Mouse (Mus musculus) hindbrain, embryonic 11.5 days (tissue): ENCODE data around the gene Qrich2. TPM values are rescaled to one million over a fixed set of nuclear protein-coding genes. Genes with fewer than 3 reads are reported as not detected.
A peak's percentile ranks its signal among the peaks of the same experiment; 100 is the strongest.

Experiments
- ATAC-seq: fragments of 200-750 bp; cut with Nextera tagmentation; 2 replicates; pipeline ENCODE4 v1.8.0; 2017; ENCODE audit warnings: mild to moderate bottlenecking, moderate TSS enrichment, moderate library complexity; ENCODE audit not compliant: low FRiP score
- DNase-seq: peaks from one replicate; pipeline ENCODE4 v3.0.0-alpha.2; 2015; ENCODE audit warnings: low spot score
- H3K27ac ChIP-seq: fragments of 300-500 bp; sonication (generic); 2 replicates; pipeline ENCODE4 v1.5.1; 2014; ENCODE audit warnings: mild to moderate bottlenecking, low read depth, low read length
- H3K27me3 ChIP-seq: fragments of 300-500 bp; sonication (generic); 2 replicates; pipeline ENCODE4 v1.6.1; 2014; ENCODE audit warnings: mild to moderate bottlenecking, low read length, moderate library complexity, mixed read lengths; ENCODE audit not compliant: control insufficient read depth, insufficient read depth
- H3K36me3 ChIP-seq: fragments of 300-500 bp; sonication (generic); 2 replicates; pipeline ENCODE4 v1.6.1; 2014; ENCODE audit warnings: mild to moderate bottlenecking, low read length, moderate library complexity, mixed read lengths; ENCODE audit not compliant: control insufficient read depth, insufficient read depth
- H3K4me1 ChIP-seq: fragments of 300-500 bp; sonication (generic); replicated peaks from 2 replicates; pipeline ENCODE4 v1.6.1; 2014; ENCODE audit warnings: low read length, mixed read lengths; ENCODE audit not compliant: control insufficient read depth, insufficient read depth
- H3K4me2 ChIP-seq: fragments of 300-500 bp; sonication (generic); replicated peaks from 2 replicates; pipeline ENCODE4 v1.6.1; 2014; ENCODE audit warnings: mild to moderate bottlenecking, low read depth, low read length
- H3K4me3 ChIP-seq: fragments of 300-500 bp; sonication (generic); 2 replicates; pipeline ENCODE4 v1.5.1; 2014; ENCODE audit warnings: low read depth, low read length
- H3K9ac ChIP-seq: fragments of 300-500 bp; sonication (generic); 2 replicates; pipeline ENCODE4 v1.6.1; 2014; ENCODE audit warnings: low read depth, low read length
- H3K9me3 ChIP-seq: fragments of 300-500 bp; sonication (generic); 2 replicates; pipeline ENCODE4 v1.6.1; 2016; ENCODE audit warnings: low read length; ENCODE audit not compliant: control insufficient read depth
- WGBS: fragments of 180-500 bp; shearing (Covaris S2); extraction: QIAGEN DNeasy Blood & Tissue Kit; methylation state at CpG from one replicate; pipeline ENCODE4 v1.1.7; 2014; 5-methylcytosine and 5-hydroxymethylcytosine counted together
- polyA plus RNA-seq: library from polyadenylated mRNA; unstranded; fragments of >200 nt; fragmentation: Nextera tagmentation; extraction: Ambion mirVana; gene quantifications from 2 replicates; pipeline ENCODE4 v1.2.1, GENCODE M21; 2014

Gene Qrich2
- polyA plus RNA-seq, 1 experiment from 2014 or later, result 0.17 TPM

DNA sequence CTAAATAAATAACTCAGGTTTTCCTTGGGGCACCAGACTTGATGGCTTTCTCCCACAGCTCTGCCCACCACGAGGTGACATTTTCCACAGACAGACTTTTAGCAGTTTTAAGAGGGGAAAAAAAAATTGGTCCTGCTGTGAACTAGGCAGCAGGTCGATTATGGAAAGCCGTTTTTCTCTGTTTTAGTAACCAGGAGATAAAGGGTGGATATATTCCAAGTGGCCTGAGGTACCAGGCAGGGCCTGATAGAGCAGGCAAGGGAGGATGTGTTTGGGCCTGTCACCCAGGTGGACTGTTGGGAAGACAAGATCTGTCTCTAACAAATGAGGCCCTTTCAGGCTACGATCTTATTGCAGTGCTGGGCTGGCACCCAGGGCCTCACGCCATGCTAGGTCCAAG, 39.5 kb upstream of the Qrich2 start:
- ATAC-seq (no peak), DNase-seq (no peak)
- no peaks in the 10 kb centered on the region for H3K4me1 ChIP-seq
- WGBS, result 75% methylated on average over 5 of the region's 5 CpGs
- H3K27me3 ChIP-seq, result no peaks in the 10 kb centered on the region
- no peaks in the 10 kb centered on the region for H3K36me3 ChIP-seq
- no peak overlapping the region for H3K9ac ChIP-seq
- H3K27ac ChIP-seq, result no peak overlapping the region
- no peaks in the 10 kb centered on the region for H3K9me3 ChIP-seq
- no peak overlapping the region for H3K4me3 ChIP-seq
- H3K4me2 ChIP-seq, result no peak overlapping the region

DNA sequence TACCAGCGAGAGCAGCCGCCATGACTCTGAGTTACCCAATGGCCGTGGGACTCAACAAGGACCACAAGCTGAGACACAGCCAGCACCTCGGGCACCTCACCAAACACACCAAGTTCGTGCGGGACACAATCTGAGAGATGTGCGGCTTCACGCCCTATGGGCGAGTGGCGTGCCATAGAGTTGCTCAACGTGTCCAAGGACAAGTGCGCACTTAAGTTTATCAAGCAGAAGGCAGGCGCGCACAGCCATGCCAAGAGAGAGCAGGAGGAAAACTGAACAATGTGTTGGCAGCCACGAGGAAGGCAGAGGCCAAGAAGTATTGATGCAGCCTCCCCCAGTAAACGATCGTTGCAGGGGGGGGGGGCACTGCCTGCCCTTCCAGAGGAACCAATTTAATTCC, 38.5 kb upstream of the Qrich2 start:
- H3K4me2 ChIP-seq, result no peak overlapping the region
- 88% methylated on average over 17 of the region's 17 CpGs for whole genome bisulfite sequencing
- no peaks in the 10 kb centered on the region for H3K4me1 ChIP-seq
- H3K36me3 ChIP-seq, result no peaks in the 10 kb centered on the region
- no peak overlapping the region for H3K27ac ChIP-seq
- no peaks in the 10 kb centered on the region for H3K27me3 ChIP-seq
- no peak overlapping the region for H3K9ac ChIP-seq
- no peak for ATAC-seq
- H3K9me3 ChIP-seq, result no peaks in the 10 kb centered on the region
- no peak overlapping the region for H3K4me3 ChIP-seq
- DNase-seq, result no peak

DNA sequence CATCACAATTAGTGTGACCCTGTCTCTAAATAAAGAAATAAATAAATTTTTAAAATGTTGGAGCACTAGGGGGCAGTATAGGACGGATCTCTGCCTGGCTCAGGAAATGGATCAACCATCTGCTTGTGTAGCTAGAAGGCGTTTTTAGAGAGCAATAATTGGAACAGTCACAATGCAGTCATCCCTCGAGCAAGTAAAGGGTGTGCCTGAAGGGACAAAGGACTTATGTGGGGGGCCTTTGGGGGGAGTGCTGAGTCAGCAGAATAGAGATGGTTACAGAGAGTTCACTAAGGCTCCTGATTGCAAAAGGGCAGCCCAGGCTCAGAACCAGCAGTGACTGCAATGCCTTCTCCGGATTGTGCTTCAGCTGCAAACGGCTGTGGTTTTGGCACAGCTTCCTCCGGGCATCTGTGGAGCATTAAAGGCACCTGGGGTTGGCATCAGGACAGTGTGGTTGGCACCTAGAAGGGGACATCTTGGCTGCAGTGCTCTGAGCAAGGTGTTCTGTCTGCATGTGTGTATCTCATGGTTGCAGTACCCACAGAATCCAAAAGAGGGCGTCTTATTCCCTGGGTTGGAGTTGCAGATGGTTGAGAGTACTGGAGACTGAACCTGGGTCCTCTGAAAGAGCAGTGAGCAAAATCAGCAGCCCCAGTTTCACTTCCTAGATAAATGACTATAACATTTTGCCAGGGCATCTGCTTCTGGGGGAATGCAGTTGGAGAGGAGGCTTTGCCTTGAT, 35.1 kb upstream of the Qrich2 start:
- no peaks in the 10 kb centered on the region for H3K4me1 ChIP-seq
- no peaks in the 10 kb centered on the region for H3K9me3 ChIP-seq
- H3K4me3 ChIP-seq, result no peak overlapping the region
- no peak overlapping the region for H3K9ac ChIP-seq
- WGBS, result 35% methylated on average over 7 of the region's 7 CpGs
- no peak overlapping the region for H3K27ac ChIP-seq
- no peak for ATAC-seq
- no peaks in the 10 kb centered on the region for H3K27me3 ChIP-seq
- DNase-seq, result peak; percentile 72
- no peaks in the 10 kb centered on the region for H3K36me3 ChIP-seq
- no peak overlapping the region for H3K4me2 ChIP-seq

DNA sequence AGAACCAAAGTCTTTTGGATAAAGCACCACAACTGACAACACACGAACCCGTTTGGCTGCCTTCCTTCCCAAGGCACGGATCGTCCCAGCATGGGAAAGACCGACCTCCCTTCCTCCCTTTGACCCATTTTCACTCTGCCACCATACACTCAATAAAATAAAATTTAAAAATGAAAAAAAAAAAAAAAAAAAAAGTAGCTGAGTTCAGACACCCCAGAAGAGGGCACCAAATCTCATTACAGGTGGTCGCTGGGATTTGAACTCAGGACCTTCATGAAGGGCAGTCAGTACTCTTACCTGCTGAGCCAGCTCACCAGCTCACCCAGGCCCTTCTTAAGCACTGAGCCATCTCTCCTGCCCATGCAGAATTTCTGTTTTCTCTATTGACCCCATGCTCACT, 33.0 kb upstream of the Qrich2 start:
- 49% methylated on average over 6 of the region's 6 CpGs for WGBS
- Histone ChIP-seq H3K36me3 (no peaks in the 10 kb centered on the region), H3K4me3 (no peak overlapping the region), H3K9me3 (no peaks in the 10 kb centered on the region), H3K27ac (no peak overlapping the region), H3K4me2 (no peak overlapping the region; the same call in 1 of the 2 replicates), H3K9ac (no peak overlapping the region), H3K27me3 (no peaks in the 10 kb centered on the region), H3K4me1 (no peaks in the 10 kb centered on the region)
- no peak for DNase-seq
- ATAC-seq, result no peak

DNA sequence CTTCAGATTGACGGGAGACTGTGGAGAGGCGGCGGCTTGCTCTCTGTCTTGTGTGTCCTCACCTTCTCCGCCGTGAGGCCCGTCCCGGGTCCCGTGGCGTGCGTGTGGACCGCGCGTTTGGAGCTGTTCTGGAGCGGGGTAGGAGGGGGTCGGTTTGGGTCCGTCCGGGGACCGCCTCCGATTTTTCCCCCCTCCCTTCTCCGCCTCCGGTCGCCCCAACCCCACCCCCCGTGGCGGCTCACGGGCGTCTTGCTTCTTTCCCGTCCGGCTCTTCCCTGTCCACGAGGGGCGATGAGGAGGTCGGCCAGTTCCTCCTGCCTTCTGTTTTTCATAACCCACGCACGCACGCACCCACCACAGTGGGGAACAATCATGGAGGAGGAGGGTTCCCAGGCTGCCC, 32.6 kb upstream of the Qrich2 start:
- H3K9ac ChIP-seq, result no peak overlapping the region
- H3K4me2 ChIP-seq, result peak overlapping the region; percentile 17; the same call in 1 of the 2 replicates
- no peaks in the 10 kb centered on the region for H3K27me3 ChIP-seq
- H3K4me1 ChIP-seq, result no peaks in the 10 kb centered on the region
- no peaks in the 10 kb centered on the region for H3K9me3 ChIP-seq
- ATAC-seq, result no peak
- WGBS, result 22% methylated on average over 34 of the region's 34 CpGs
- no peaks in the 10 kb centered on the region for H3K36me3 ChIP-seq
- no peak overlapping the region for H3K4me3 ChIP-seq
- no peak overlapping the region for H3K27ac ChIP-seq
- no peak for DNase-seq

DNA sequence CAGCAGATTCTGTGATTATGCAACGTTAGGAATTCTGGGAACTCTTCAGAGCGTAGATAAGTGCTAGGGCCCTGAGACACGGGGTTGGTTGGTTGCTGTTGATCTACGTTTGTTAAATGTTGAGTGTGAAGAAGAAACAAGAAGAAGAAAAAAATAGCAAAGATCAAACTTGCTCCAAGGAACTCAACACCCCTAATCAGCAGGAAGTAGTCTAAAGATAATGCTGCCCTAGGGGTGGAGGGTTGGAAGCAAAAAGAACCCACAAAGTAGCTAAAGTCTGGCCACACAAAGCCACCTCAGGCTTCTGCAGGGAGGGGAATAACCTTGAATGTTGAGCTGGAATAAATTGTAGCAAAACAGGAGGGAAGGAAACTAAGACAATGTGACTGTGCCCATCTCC, 31.3 kb upstream of the Qrich2 start:
- Histone ChIP-seq H3K27me3 (no peaks in the 10 kb centered on the region), H3K4me1 (no peaks in the 10 kb centered on the region), H3K27ac (no peak overlapping the region), H3K9me3 (no peaks in the 10 kb centered on the region), H3K4me2 (no peak overlapping the region), H3K9ac (no peak overlapping the region), H3K36me3 (no peaks in the 10 kb centered on the region), H3K4me3 (no peak overlapping the region)
- DNase-seq (no peak), ATAC-seq (no peak)
- WGBS, result 88% methylated on average over 4 of the region's 4 CpGs

DNA sequence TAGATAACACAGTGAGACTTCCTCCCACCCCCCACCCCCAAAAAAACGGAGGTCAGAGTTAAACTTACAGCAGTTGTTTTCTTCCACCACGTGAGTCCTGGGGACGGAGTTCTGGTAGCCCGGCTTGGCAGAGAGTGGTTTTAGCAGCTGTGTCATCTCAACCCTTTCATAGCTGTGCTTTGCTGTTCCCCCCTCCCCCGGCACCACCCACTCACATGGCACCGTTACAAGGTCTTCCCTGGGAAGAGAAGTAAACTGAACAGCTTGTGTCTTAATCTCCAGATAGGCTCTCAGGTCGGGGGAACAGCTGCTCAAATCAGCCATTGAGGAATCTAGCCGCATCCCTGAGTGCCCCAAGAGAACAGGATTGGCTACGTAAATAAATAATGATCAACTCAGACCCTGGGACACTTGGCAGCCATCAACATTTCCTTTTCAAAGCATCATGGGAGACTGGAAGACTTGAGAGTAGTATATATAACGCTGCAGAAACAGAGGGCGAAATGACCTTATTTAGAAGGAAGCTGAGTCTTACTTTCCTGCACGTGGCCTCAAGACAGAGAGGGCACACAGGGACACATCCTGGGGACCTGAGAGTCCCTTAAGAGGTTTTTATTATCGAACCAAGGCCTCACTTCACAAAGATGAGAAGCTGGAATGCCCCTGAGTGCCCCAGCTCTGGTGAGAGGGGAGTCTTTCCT, 28.6 kb upstream of the Qrich2 start:
- no peaks in the 10 kb centered on the region for H3K9me3 ChIP-seq
- no peak overlapping the region for H3K4me2 ChIP-seq
- no peaks in the 10 kb centered on the region for H3K4me1 ChIP-seq
- no peak overlapping the region for H3K4me3 ChIP-seq
- WGBS, result 59% methylated on average over 13 of the region's 13 CpGs
- no peaks in the 10 kb centered on the region for H3K27me3 ChIP-seq
- DNase-seq (peak; percentile 14), ATAC-seq (no peak)
- H3K27ac ChIP-seq, result 0 out of 2 replicates have a peak overlapping the region, but pooled peaks have one; percentile 53
- H3K9ac ChIP-seq, result no peak overlapping the region
- no peaks in the 10 kb centered on the region for H3K36me3 ChIP-seq

DNA sequence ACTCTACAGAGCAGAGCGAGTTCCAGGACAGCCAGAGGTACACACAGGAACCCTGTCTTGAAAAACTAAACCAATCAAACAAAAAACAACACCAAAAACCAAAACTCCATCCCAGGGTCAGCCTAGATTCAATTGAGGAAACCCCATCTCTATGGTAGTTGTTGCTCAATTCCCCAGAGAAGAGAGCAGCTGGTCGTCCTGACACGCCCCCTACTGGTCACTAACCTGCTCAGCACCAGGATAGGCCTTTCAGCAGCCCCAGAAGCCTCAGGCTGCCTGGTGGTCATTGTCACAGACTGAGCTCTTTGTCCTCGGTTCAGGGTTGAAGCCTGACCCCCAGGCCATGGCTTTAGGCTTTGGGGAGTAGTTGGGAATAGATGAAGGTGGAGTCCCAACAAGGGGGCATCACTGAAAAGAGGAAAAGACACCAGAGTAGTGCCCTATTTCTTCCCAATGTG, 27.8 kb upstream of the Qrich2 start, which contains the start of gene Prpsap1:
Gene Prpsap1, minus strand, starts transcription at position 408 of the 458 bp plus-strand sequence.
- no peak for ATAC-seq
- Histone ChIP-seq H3K27me3 (no peaks in the 10 kb centered on the region), H3K27ac (0 out of 2 replicates have a peak within 1 kb of the TSS, but pooled peaks have one; percentile 53), H3K4me2 (no peak within 1 kb of the TSS), H3K9ac (no peak within 1 kb of the TSS), H3K4me3 (no peak within 1 kb of the TSS), H3K4me1 (no peaks in the 10 kb centered on the region; the same call in 1 of the 2 replicates), H3K9me3 (no peaks in the 10 kb centered on the region), H3K36me3 (no peaks in the 10 kb centered on the region)
- DNase-seq, result peak; percentile 80
- WGBS, result 23% methylated on average over 4 of the region's 4 CpGs
